Comparison of ENCODE assay signal across 8 mouse cellular contexts in the genomic region with DNA sequence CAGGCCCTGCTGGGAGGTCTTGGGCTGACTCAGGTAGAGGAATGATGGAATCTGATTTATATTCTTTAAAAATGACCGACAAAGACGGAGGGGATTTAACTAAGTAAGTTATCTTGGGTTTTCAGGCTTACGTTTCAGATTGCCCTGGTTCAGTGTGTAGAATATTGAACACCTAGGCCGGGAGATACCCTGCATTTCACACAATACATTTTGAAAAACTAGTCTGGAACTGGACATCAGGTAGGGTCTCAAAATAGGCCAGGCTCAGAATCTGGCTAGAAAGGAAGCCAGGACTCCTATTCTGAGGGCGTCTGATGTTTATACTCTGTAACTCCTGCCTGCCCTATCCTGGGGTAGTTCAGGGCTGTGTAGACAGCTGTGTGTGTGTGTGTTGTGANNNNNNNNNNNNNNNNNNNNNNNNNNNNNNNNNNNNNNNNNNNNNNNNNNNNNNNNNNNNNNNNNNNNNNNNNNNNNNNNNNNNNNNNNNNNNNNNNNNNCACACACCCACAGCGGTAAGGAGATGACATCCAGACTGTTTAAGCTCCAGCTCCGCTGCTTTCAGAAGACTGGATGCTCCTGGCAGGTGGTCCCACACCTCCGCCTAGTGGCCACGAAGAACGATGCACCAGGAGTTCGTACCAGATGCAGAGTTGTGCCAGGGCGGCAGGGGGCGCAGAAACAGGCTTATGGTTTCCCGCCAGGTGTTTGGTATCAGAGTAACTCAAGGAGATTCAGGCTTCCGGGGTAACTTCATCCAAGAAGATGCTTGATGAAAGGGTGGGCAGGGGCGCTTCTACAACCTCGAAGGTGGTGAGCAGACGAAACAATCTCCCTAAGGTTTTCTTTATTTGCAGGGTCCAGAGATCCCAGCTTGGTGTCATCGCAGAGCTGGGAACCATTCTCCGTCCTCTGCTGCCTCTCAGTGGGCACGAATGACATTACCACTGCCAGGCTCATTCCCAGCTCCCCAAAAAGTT. TPM values are rescaled to one million over a fixed set of nuclear protein-coding genes. Genes with fewer than 3 reads are reported as not detected.
DNase-seq lines count a peak whose midpoint lies in the region; ATAC-seq and TF ChIP-seq lines count a peak whose summit lies in the region.

No protein-coding gene starts in this region.

- no peak overlapping the region for H3K27ac ChIP-seq in bone marrow macrophage, adult 2 months (ENCODE audit: insufficient read depth, low read depth, low read length)
- no peak overlapping the region for H3K27ac ChIP-seq in embryonic fibroblast, embryonic 13.5 days (ENCODE audit: insufficient read depth, low read length)
- H3K27ac ChIP-seq in kidney, embryonic 14.5 days (ENCODE audit: low read depth, low read length), result no peak overlapping the region
- H3K27ac ChIP-seq in limb, embryonic 14.5 days (replicated peaks; ENCODE audit: low read depth, low read length), result no peak overlapping the region
- no peak overlapping the region for H3K27ac ChIP-seq in midbrain, postnatal 0 days (ENCODE audit: low read depth, low read length)

- no peaks in the 10 kb centered on the region for H3K9me3 ChIP-seq in kidney, embryonic 14.5 days (ENCODE audit: control insufficient read depth, low read length)
- no peaks in the 10 kb centered on the region for H3K9me3 ChIP-seq in limb, embryonic 14.5 days (ENCODE audit: control insufficient read depth, low read length)
- H3K9me3 ChIP-seq in midbrain, postnatal 0 days (ENCODE audit: low read length), result no peaks in the 10 kb centered on the region

- TF ChIP-seq CTCF in bone marrow macrophage, adult 2 months (IDR thresholded peaks at IDR 0.05; ENCODE audit: low read depth, low read length), result peak; percentile 97
- TF ChIP-seq CTCF in embryonic fibroblast, embryonic 13.5 days (IDR thresholded peaks at IDR 0.05; ENCODE audit: borderline replicate concordance, insufficient read depth, low read length), result peak; percentile 98
- peak; percentile 84 for TF ChIP-seq CTCF in midbrain, postnatal 0 days (IDR thresholded peaks at IDR 0.05)

- peaks cover 29% of the 10 kb centered on the region for H3K27me3 ChIP-seq in kidney, embryonic 14.5 days (ENCODE audit: control insufficient read depth, insufficient read depth, low read length)
- H3K27me3 ChIP-seq in limb, embryonic 14.5 days (ENCODE audit: control insufficient read depth, insufficient read depth, low read length), result peaks cover 28% of the 10 kb centered on the region
- H3K27me3 ChIP-seq in midbrain, postnatal 0 days (ENCODE audit: insufficient read depth, low read length), result peaks cover 33% of the 10 kb centered on the region

- peak; percentile 93 for DNase-seq in A20 (ENCODE audit: low read depth, low spot score)
- DNase-seq in heart, adult 9 months (ENCODE audit: low spot score in 2 of 2), result peak; percentile 69 to 75
- DNase-seq in limb, embryonic 14.5 days (ENCODE audit: low spot score), result peak; percentile 80
- DNase-seq in midbrain, postnatal 0 days (ENCODE audit: low spot score), result peak; percentile 92
- peak; percentile 59 to 85 for DNase-seq in spleen, postnatal 10 days (ENCODE audit: low spot score in 2 of 2)

- H3K4me2 ChIP-seq in kidney, embryonic 14.5 days (replicated peaks; ENCODE audit: low read depth, low read length), result peak overlapping the region; percentile 43
- H3K4me2 ChIP-seq in limb, embryonic 14.5 days (replicated peaks; ENCODE audit: low read depth, low read length, severe bottlenecking), result peak overlapping the region; percentile 53
- H3K4me2 ChIP-seq in midbrain, postnatal 0 days (ENCODE audit: low read depth, low read length, poor library complexity, severe bottlenecking), result peak overlapping the region; percentile 42

- WGBS in kidney, embryonic 14.5 days, result 11% methylated on average over 20 of the region's 21 CpGs
- 14% methylated on average over 20 of the region's 21 CpGs for WGBS in limb, embryonic 14.5 days
- 13% methylated on average over 20 of the region's 21 CpGs for WGBS in midbrain, postnatal 0 days

- peak; percentile 30; the same call in 1 of the 2 replicates for ATAC-seq in kidney, embryonic 14.5 days (ENCODE audit: low FRiP score, low TSS enrichment)
- peak; percentile 82 for ATAC-seq in limb, embryonic 14.5 days (ENCODE audit: low FRiP score, low read depth)
- ATAC-seq in midbrain, postnatal 0 days (ENCODE audit: low FRiP score), result peak; percentile 80

- TF ChIP-seq POLR2A in bone marrow macrophage, adult 2 months (IDR thresholded peaks at IDR 0.05; ENCODE audit: borderline replicate concordance, low read depth, low read length), result no peak
- TF ChIP-seq POLR2A in embryonic fibroblast, embryonic 13.5 days (IDR thresholded peaks at IDR 0.05; ENCODE audit: low read depth, low read length), result no peak
- no peak for TF ChIP-seq POLR2A in limb, embryonic 14.5 days (IDR thresholded peaks at IDR 0.05; ENCODE audit: borderline replicate concordance, extremely low read depth, insufficient read depth, insufficient read length)

- H3K4me3 ChIP-seq in bone marrow macrophage, adult 2 months (ENCODE audit: insufficient read depth, low read length), result no peak overlapping the region
- no peak overlapping the region for H3K4me3 ChIP-seq in embryonic fibroblast, embryonic 13.5 days (ENCODE audit: insufficient read depth, low read length)
- peak overlapping the region; percentile 26 for H3K4me3 ChIP-seq in kidney, embryonic 14.5 days (ENCODE audit: low read length)
- peak overlapping the region; percentile 23 for H3K4me3 ChIP-seq in limb, embryonic 14.5 days (replicated peaks; ENCODE audit: low read length)
- peak overlapping the region; percentile 21; the same call in 1 of the 2 replicates for H3K4me3 ChIP-seq in midbrain, postnatal 0 days (ENCODE audit: low read depth, low read length)

- H3K36me3 ChIP-seq in kidney, embryonic 14.5 days (ENCODE audit: control insufficient read depth, insufficient read depth, low read length), result no peaks in the 10 kb centered on the region
- H3K36me3 ChIP-seq in limb, embryonic 14.5 days (ENCODE audit: control insufficient read depth, insufficient read depth, low read length), result no peaks in the 10 kb centered on the region
- no peaks in the 10 kb centered on the region for H3K36me3 ChIP-seq in midbrain, postnatal 0 days (ENCODE audit: insufficient read depth, low read length)

- no peaks in the 10 kb centered on the region for H3K4me1 ChIP-seq in bone marrow macrophage, adult 2 months (ENCODE audit: control insufficient read depth, insufficient read depth, low read length)
- H3K4me1 ChIP-seq in embryonic fibroblast, embryonic 13.5 days (ENCODE audit: control insufficient read depth, insufficient read depth, low read length), result no peaks in the 10 kb centered on the region; the same call in 1 of the 2 replicates
- H3K4me1 ChIP-seq in kidney, embryonic 14.5 days (ENCODE audit: control insufficient read depth, insufficient read depth, low read length), result peaks cover 38% of the 10 kb centered on the region
- peaks cover 35% of the 10 kb centered on the region for H3K4me1 ChIP-seq in limb, embryonic 14.5 days (ENCODE audit: control insufficient read depth, insufficient read depth, low read length)
- peaks cover 4% of the 10 kb centered on the region; the same call in 1 of the 2 replicates for H3K4me1 ChIP-seq in midbrain, postnatal 0 days (ENCODE audit: insufficient read depth, low read length)

- no peak overlapping the region for H3K9ac ChIP-seq in kidney, embryonic 14.5 days (ENCODE audit: low read depth, low read length)
- no peak overlapping the region for H3K9ac ChIP-seq in limb, embryonic 14.5 days (ENCODE audit: low read depth, low read length, severe bottlenecking)
- H3K9ac ChIP-seq in midbrain, postnatal 0 days (replicated peaks; ENCODE audit: low read length, poor library complexity, severe bottlenecking), result no peak overlapping the region

RNA-seq across cellular contexts. Expression of a gene that starts 11.6 kb away (rescaled TPM):
- polyA plus RNA-seq in bone marrow macrophage, adult 2 months (2012; ENCODE audit: insufficient read depth, insufficient read length, missing spikeins), result not detected in 2 replicates
- polyA plus RNA-seq in embryonic fibroblast, embryonic 13.5 days (2011; ENCODE audit: insufficient read length, low read depth, missing spikeins), result not detected in 2 replicates
- polyA plus RNA-seq in kidney, embryonic 14.5 days (2014; fragmentation: Nextera tagmentation; extraction: Ambion mirVana), result not detected in 2 replicates
- 0.08 TPM in 1 of 2 replicates, not detected in the other for polyA plus RNA-seq in limb, embryonic 14.5 days (2012; rRNA removed)
- not detected in 2 replicates for polyA plus RNA-seq in limb, embryonic 14.5 days (2014; fragmentation: Nextera tagmentation; extraction: Ambion mirVana)
- not detected in 2 replicates for total RNA-seq in midbrain, postnatal 0 days (2014; rRNA removed)
- polyA plus RNA-seq in midbrain, postnatal 0 days (2015; fragmentation: Nextera tagmentation; extraction: Ambion mirVana), result not detected in 2 replicates

RNA-seq across cellular contexts. Expression of a gene that starts 45.3 kb away (rescaled TPM):
- polyA plus RNA-seq in bone marrow macrophage, adult 2 months (2012; ENCODE audit: insufficient read depth, insufficient read length, missing spikeins), result not detected in 2 replicates
- not detected in 2 replicates for polyA plus RNA-seq in embryonic fibroblast, embryonic 13.5 days (2011; ENCODE audit: insufficient read length, low read depth, missing spikeins)
- not detected in 2 replicates for polyA plus RNA-seq in kidney, embryonic 14.5 days (2014; fragmentation: Nextera tagmentation; extraction: Ambion mirVana)
- not detected in 2 replicates for polyA plus RNA-seq in limb, embryonic 14.5 days (2012; rRNA removed)
- polyA plus RNA-seq in limb, embryonic 14.5 days (2014; fragmentation: Nextera tagmentation; extraction: Ambion mirVana), result not detected in 2 replicates
- total RNA-seq in midbrain, postnatal 0 days (2014; rRNA removed), result not detected in 2 replicates
- polyA plus RNA-seq in midbrain, postnatal 0 days (2015; fragmentation: Nextera tagmentation; extraction: Ambion mirVana), result not detected in 2 replicates

Comparison
In these comparisons a context has a peak if more than half of its experiments do, and no peak if none do; other contexts are left out.
1. H3K4me3 ChIP-seq: peak in kidney, embryonic 14.5 days (single experiment), limb, embryonic 14.5 days (single experiment) and midbrain, postnatal 0 days (single experiment); none in bone marrow macrophage, adult 2 months (single experiment) and embryonic fibroblast, embryonic 13.5 days (single experiment).
2. ATAC-seq: peak in every context shown above with its lines; median percentile 82 in limb, embryonic 14.5 days; 80 in midbrain, postnatal 0 days; 30 in kidney, embryonic 14.5 days.
3. Peak in every context shown above with its lines, with median percentiles within 50 percentile points of each other: DNase-seq, CTCF ChIP-seq and H3K4me2 ChIP-seq.